11 mouse cellular contexts compared by ENCODE assay signal in genomic region chr5:135950710-135951412, GRCm38 (mm10). TPM values are rescaled to one million over a fixed set of nuclear protein-coding genes. Genes with fewer than 3 reads are reported as not detected.
A peak's percentile ranks its signal among the peaks of the same experiment; 100 is the strongest.
DNase-seq lines count a peak whose midpoint lies in the region; ATAC-seq and TF ChIP-seq lines count a peak whose summit lies in the region.
"Had no signal": no experiment of that assay in that cellular context is flagged by ENCODE, and none has a peak within 500 bp of the region (broad histone marks: within the 10 kb centered on the region; RNA-seq: fewer than 3 reads in every experiment).

No protein-coding gene starts in this region.

- intact Hi-C loops in heart, adult 2 months (cut with DNase I) = no loop called here

- no peak overlapping the region for H3K27ac ChIP-seq in heart, embryonic 12.5 days (ENCODE audit: poor library complexity, severe bottlenecking)
- H3K27ac ChIP-seq in heart, adult 2 months = no peak overlapping the region
- H3K27ac ChIP-seq in MEL (ENCODE audit: control insufficient read depth, low read depth, low read length) = peak overlapping the region; percentile 60
- H3K27ac ChIP-seq in embryonic fibroblast, embryonic 13.5 days (ENCODE audit: insufficient read depth, low read length) = peak overlapping the region; percentile 35
- no peak overlapping the region for H3K27ac ChIP-seq in thymus, adult 2 months (ENCODE audit: control insufficient read depth, insufficient read depth, low read length)
- H3K27ac ChIP-seq: hindbrain, embryonic 13.5 days; left cerebral cortex, adult 2 months had no signal

- TF ChIP-seq EP300 in heart, adult 2 months (IDR thresholded peaks at IDR 0.05; ENCODE audit: insufficient read depth, low read depth, low read length) = no peak
- 0 out of 4 replicates have a peak, but pooled peaks of 1 of the 2 experiments have one; percentile 25 for TF ChIP-seq EP300 in MEL (IDR thresholded peaks at IDR 0.05; ENCODE audit: low read depth in 1 of 2, low read length in 2 of 2)

- no peak overlapping the region for H3K4me2 ChIP-seq in heart, embryonic 12.5 days
- H3K4me2 ChIP-seq: hindbrain, embryonic 13.5 days had no signal

- H3K9ac ChIP-seq in heart, embryonic 12.5 days = no peak overlapping the region
- H3K9ac ChIP-seq in heart, adult 2 months (ENCODE audit: low read depth, low read length) = no peak overlapping the region
- peak overlapping the region; percentile 4 for H3K9ac ChIP-seq in MEL (ENCODE audit: control insufficient read depth, low read depth, low read length, poor library complexity, severe bottlenecking)
- H3K9ac ChIP-seq: hindbrain, embryonic 13.5 days had no signal

- TF ChIP-seq CTCF in heart, adult 2 months (IDR thresholded peaks at IDR 0.05) = no peak
- no peak for TF ChIP-seq CTCF in MEL (IDR thresholded peaks at IDR 0.05 in 2 of 3, conservative IDR thresholded peaks at IDR 0.05 in 1 of 3; ENCODE audit: control insufficient read depth in 1 of 3, insufficient read depth in 1 of 3, low read depth in 2 of 3, low read length in 3 of 3, poor library complexity in 1 of 3, severe bottlenecking in 1 of 3)
- TF ChIP-seq CTCF in embryonic fibroblast, embryonic 13.5 days (IDR thresholded peaks at IDR 0.05; ENCODE audit: borderline replicate concordance, insufficient read depth, low read length) = no peak
- TF ChIP-seq CTCF in thymus, adult 2 months (IDR thresholded peaks at IDR 0.05; ENCODE audit: borderline replicate concordance, control insufficient read depth, extremely low read depth, insufficient read depth, low read length, poor library complexity) = no peak

- WGBS in heart, embryonic 12.5 days = 74% methylated on average over 11 of the region's 11 CpGs
- WGBS in heart, adult 2 months = 80% methylated on average over 11 of the region's 11 CpGs
- WGBS in thymus, adult 2 months = 75% methylated on average over 11 of the region's 11 CpGs

- no peaks in the 10 kb centered on the region for H3K79me2 ChIP-seq in heart, adult 2 months (replicated peaks; ENCODE audit: control insufficient read depth, insufficient read depth, low read length)
- no peaks in the 10 kb centered on the region for H3K79me2 ChIP-seq in MEL (ENCODE audit: control insufficient read depth, insufficient read depth, low read length, poor library complexity)

- TF ChIP-seq POLR2A in heart, adult 2 months (IDR thresholded peaks at IDR 0.05; ENCODE audit: insufficient read depth, low read depth, low read length) = no peak
- TF ChIP-seq POLR2A in MEL (IDR thresholded peaks at IDR 0.05; ENCODE audit: control insufficient read depth in 1 of 2, insufficient read depth in 1 of 2, low read depth in 1 of 2, low read length in 2 of 2, poor library complexity in 1 of 2) = no peak
- no peak for TF ChIP-seq POLR2A in embryonic fibroblast, embryonic 13.5 days (IDR thresholded peaks at IDR 0.05; ENCODE audit: low read depth, low read length)
- TF ChIP-seq POLR2A in thymus, adult 2 months (IDR thresholded peaks at IDR 0.05; ENCODE audit: control insufficient read depth, extremely low read depth, insufficient read depth, low read length, poor library complexity) = no peak

- DNase-seq in heart, adult 2 months = no peak
- peak; percentile 72 for DNase-seq in MEL (ENCODE audit: low read depth, low spot score)
- DNase-seq in right cerebral cortex, postnatal 36 days (ENCODE audit: low spot score in 2 of 2) = no peak
- DNase-seq in spleen, postnatal 14 days (ENCODE audit: low spot score in 2 of 2) = no peak
- no peak for DNase-seq in thymus, adult 2 months
- DNase-seq: cerebellum, adult 9-10 months had no signal

- peaks cover 9% of the 10 kb centered on the region for H3K4me1 ChIP-seq in heart, embryonic 12.5 days (replicated peaks)
- peaks cover 2% of the 10 kb centered on the region for H3K4me1 ChIP-seq in heart, adult 2 months (ENCODE audit: control insufficient read depth, insufficient read depth, low read length)
- peaks cover 5 to 14% of the 10 kb centered on the region in 2 experiments for H3K4me1 ChIP-seq in MEL (ENCODE audit: control insufficient read depth in 1 of 2, insufficient read depth in 2 of 2, low read length in 2 of 2)
- no peaks in the 10 kb centered on the region for H3K4me1 ChIP-seq in embryonic fibroblast, embryonic 13.5 days (ENCODE audit: control insufficient read depth, insufficient read depth, low read length)
- H3K4me1 ChIP-seq in thymus, adult 2 months (replicated peaks; ENCODE audit: control insufficient read depth, insufficient read depth, low read length) = no peaks in the 10 kb centered on the region

- no peak overlapping the region for H3K4me3 ChIP-seq in heart, embryonic 12.5 days
- H3K4me3 ChIP-seq in heart, adult 2 months = no peak overlapping the region
- H3K4me3 ChIP-seq in MEL (ENCODE audit: control insufficient read depth in 1 of 2, insufficient read depth in 1 of 2, low read depth in 2 of 2, low read length in 2 of 2) = no peak overlapping the region
- no peak overlapping the region for H3K4me3 ChIP-seq in embryonic fibroblast, embryonic 13.5 days (ENCODE audit: insufficient read depth, low read length)
- H3K4me3 ChIP-seq in thymus, adult 2 months (ENCODE audit: control insufficient read depth, insufficient read depth, low read length) = no peak overlapping the region
- H3K4me3 ChIP-seq: hindbrain, embryonic 13.5 days; left cerebral cortex, adult 2 months had no signal

- no peak for TF ChIP-seq RAD21 in MEL (IDR thresholded peaks at IDR 0.05; ENCODE audit: low read depth, low read length)

- H3K27me3 ChIP-seq in heart, embryonic 12.5 days (replicated peaks) = no peaks in the 10 kb centered on the region
- no peaks in the 10 kb centered on the region for H3K27me3 ChIP-seq in heart, adult 2 months (ENCODE audit: control insufficient read depth, insufficient read depth, low read length)
- H3K27me3 ChIP-seq in MEL (ENCODE audit: control insufficient read depth in 1 of 2, insufficient read depth in 2 of 2, low read length in 2 of 2) = no peaks in the 10 kb centered on the region
- no peaks in the 10 kb centered on the region for H3K27me3 ChIP-seq in thymus, adult 2 months (ENCODE audit: control insufficient read depth, insufficient read depth, low read length)
- H3K27me3 ChIP-seq: hindbrain, embryonic 13.5 days had no signal

- H3K9me3 ChIP-seq in heart, embryonic 12.5 days (replicated peaks) = no peaks in the 10 kb centered on the region
- no peaks in the 10 kb centered on the region for H3K9me3 ChIP-seq in MEL (replicated peaks; ENCODE audit: insufficient read depth, low read length)
- H3K9me3 ChIP-seq: hindbrain, embryonic 13.5 days had no signal

- peak; percentile 85 for ATAC-seq in heart, embryonic 12.5 days (ENCODE audit: insufficient number of reproducible peaks, low FRiP score)
- ATAC-seq in megakaryocyte, adult 5-6 weeks (ENCODE audit: poor library complexity, severe bottlenecking) = peak; percentile 74

- H3K36me3 ChIP-seq in heart, embryonic 12.5 days = no peaks in the 10 kb centered on the region
- no peaks in the 10 kb centered on the region for H3K36me3 ChIP-seq in heart, adult 2 months (ENCODE audit: control insufficient read depth, insufficient read depth, low read length)
- peaks cover 0 to 10% of the 10 kb centered on the region in 2 experiments; a peak in 2 of 4 replicates for H3K36me3 ChIP-seq in MEL (ENCODE audit: control insufficient read depth in 1 of 2, insufficient read depth in 2 of 2, low read length in 2 of 2)
- no peaks in the 10 kb centered on the region for H3K36me3 ChIP-seq in thymus, adult 2 months (ENCODE audit: control insufficient read depth, insufficient read depth, low read length)
- H3K36me3 ChIP-seq: hindbrain, embryonic 13.5 days had no signal

RNA-seq across cellular contexts. Expression of gene Ywhag, which starts 16.4 kb away (rescaled TPM):
- polyA plus RNA-seq in heart, embryonic 12.5 days (2016; fragmentation: Nextera tagmentation; extraction: Ambion mirVana) = 214 and 222 TPM in 2 replicates
- 100 to 1,000 TPM; 275 to 304 TPM for total RNA-seq in heart, adult 2 months (2021)
- polyA plus RNA-seq in heart, adult 2 months (2012; rRNA removed) = 99.0 and 116 TPM in 2 replicates
- 109 and 116 TPM in 2 replicates for total RNA-seq in MEL (2012; rRNA removed)
- 100 to 1,000 TPM; 268 to 295 TPM for polyA plus RNA-seq in MEL (2012; ENCODE audit: insufficient read depth in 1 of 2, insufficient read length in 2 of 2, low read depth in 1 of 2, low replicate concordance in 2 of 2, missing spikeins in 1 of 2)
- 255 and 333 TPM in 2 replicates for polyA plus RNA-seq in embryonic fibroblast, embryonic 13.5 days (2011; ENCODE audit: insufficient read length, low read depth, missing spikeins)
- 124 and 141 TPM in 2 replicates for total RNA-seq in megakaryocyte, adult 5-6 weeks (2015)
- 72.4 and 88.1 TPM in 2 replicates for total RNA-seq in megakaryocyte, adult 5-6 weeks (2017)
- 56.5 and 73.5 TPM in 2 replicates for polyA plus RNA-seq in thymus, adult 2 months (2012; rRNA removed)

RNA-seq across cellular contexts. Expression of gene Ssc4d, which starts 23.5 kb away (rescaled TPM):
- polyA plus RNA-seq in heart, embryonic 12.5 days (2016; fragmentation: Nextera tagmentation; extraction: Ambion mirVana) = 0.70 and 1.6 TPM in 2 replicates
- total RNA-seq in heart, adult 2 months (2021) = under 1 TPM; 0.09 to 0.21 TPM
- polyA plus RNA-seq in heart, adult 2 months (2012; rRNA removed) = 1.0 and 1.6 TPM in 2 replicates
- 0.95 and 1.1 TPM in 2 replicates for total RNA-seq in MEL (2012; rRNA removed)
- polyA plus RNA-seq in MEL (2012; ENCODE audit: insufficient read depth in 1 of 2, insufficient read length in 2 of 2, low read depth in 1 of 2, low replicate concordance in 2 of 2, missing spikeins in 1 of 2) = 1 to 10 TPM in 1 of 2 experiments, not detected in 1; 2.1 TPM
- polyA plus RNA-seq in embryonic fibroblast, embryonic 13.5 days (2011; ENCODE audit: insufficient read length, low read depth, missing spikeins) = 3.2 and 3.3 TPM in 2 replicates
- total RNA-seq in megakaryocyte, adult 5-6 weeks (2015) = 17.1 and 19.9 TPM in 2 replicates
- total RNA-seq in megakaryocyte, adult 5-6 weeks (2017) = 6.0 and 7.4 TPM in 2 replicates
- 3.9 and 4.7 TPM in 2 replicates for polyA plus RNA-seq in thymus, adult 2 months (2012; rRNA removed)

RNA-seq across cellular contexts. Expression of gene Zp3, which starts 29.0 kb away (rescaled TPM):
- polyA plus RNA-seq in heart, embryonic 12.5 days (2016; fragmentation: Nextera tagmentation; extraction: Ambion mirVana) = 0.13 TPM in 1 of 2 replicates, not detected in the other
- total RNA-seq in heart, adult 2 months (2021) = not detected
- polyA plus RNA-seq in heart, adult 2 months (2012; rRNA removed) = not detected in 2 replicates
- total RNA-seq in MEL (2012; rRNA removed) = not detected in 2 replicates
- polyA plus RNA-seq in MEL (2012; ENCODE audit: insufficient read depth in 1 of 2, insufficient read length in 2 of 2, low read depth in 1 of 2, low replicate concordance in 2 of 2, missing spikeins in 1 of 2) = not detected
- polyA plus RNA-seq in embryonic fibroblast, embryonic 13.5 days (2011; ENCODE audit: insufficient read length, low read depth, missing spikeins) = not detected in 2 replicates
- 0.20 TPM in 1 of 2 replicates, not detected in the other for total RNA-seq in megakaryocyte, adult 5-6 weeks (2015)
- total RNA-seq in megakaryocyte, adult 5-6 weeks (2017) = not detected in 2 replicates
- polyA plus RNA-seq in thymus, adult 2 months (2012; rRNA removed) = 0.52 and 1.1 TPM in 2 replicates
- total RNA-seq: left cerebral cortex, adult 2 months had no signal

RNA-seq across cellular contexts. Expression of gene Dtx2, which starts 43.7 kb away (rescaled TPM):
- 28.7 and 29.9 TPM in 2 replicates for polyA plus RNA-seq in heart, embryonic 12.5 days (2016; fragmentation: Nextera tagmentation; extraction: Ambion mirVana)
- total RNA-seq in heart, adult 2 months (2021) = 1 to 10 TPM; 6.3 to 7.3 TPM
- polyA plus RNA-seq in heart, adult 2 months (2012; rRNA removed) = 9.7 and 10.9 TPM in 2 replicates
- 11.4 and 11.9 TPM in 2 replicates for total RNA-seq in MEL (2012; rRNA removed)
- 10 to 100 TPM in 1 of 2 experiments, not detected in 1; 17.2 TPM for polyA plus RNA-seq in MEL (2012; ENCODE audit: insufficient read depth in 1 of 2, insufficient read length in 2 of 2, low read depth in 1 of 2, low replicate concordance in 2 of 2, missing spikeins in 1 of 2)
- polyA plus RNA-seq in embryonic fibroblast, embryonic 13.5 days (2011; ENCODE audit: insufficient read length, low read depth, missing spikeins) = 8.5 and 10.9 TPM in 2 replicates
- total RNA-seq in megakaryocyte, adult 5-6 weeks (2015) = 26.3 and 30.3 TPM in 2 replicates
- total RNA-seq in megakaryocyte, adult 5-6 weeks (2017) = 10.9 and 12.4 TPM in 2 replicates
- polyA plus RNA-seq in thymus, adult 2 months (2012; rRNA removed) = 75.3 and 78.8 TPM in 2 replicates

Comparison
In these comparisons a context has a peak if more than half of its experiments do, and no peak if none do; other contexts are left out.
1. H3K27ac ChIP-seq: peak in MEL (single experiment) and embryonic fibroblast, embryonic 13.5 days (single experiment); none in heart, embryonic 12.5 days (single experiment), heart, adult 2 months (single experiment) and thymus, adult 2 months (single experiment).